ENCODE assay signal across 19 mouse cellular contexts in the genomic region with DNA sequence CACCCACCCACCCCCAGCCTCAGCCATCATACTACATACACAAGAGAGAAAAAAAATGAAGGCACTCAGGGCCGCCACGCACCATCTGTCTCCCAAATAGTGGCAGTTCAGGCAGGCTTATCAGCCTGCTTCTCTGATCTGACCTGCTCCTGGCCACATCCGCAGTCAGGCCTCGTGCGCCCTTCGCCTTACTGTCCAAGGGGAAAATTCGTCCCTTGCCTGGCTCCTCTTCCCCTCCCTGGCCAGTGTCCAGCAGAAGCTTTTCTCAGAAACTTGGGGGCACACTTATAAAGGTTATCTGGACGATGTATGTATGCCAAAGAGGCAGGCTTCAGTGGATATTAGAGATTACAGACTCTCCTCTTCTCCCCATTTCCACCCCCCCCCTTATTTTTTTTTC.
"Had no signal": no experiment of that assay in that cellular context is flagged by ENCODE, and none has a peak within 500 bp of the region (broad histone marks: within the 10 kb centered on the region; RNA-seq: fewer than 3 reads in every experiment).

No protein-coding gene starts in this region.

- DNase-seq: kidney, adult 18-20 months; kidney, postnatal 10 days; layer of hippocampus, postnatal 36 days; left cerebral cortex, postnatal 4 days; lung, adult 2 months; right cerebral cortex, postnatal 4 days; thymus, adult 2 months; thymus, postnatal 14 days; thymus, postnatal 4 days had no signal

- H3K9ac ChIP-seq: kidney, embryonic 15.5 days; limb, embryonic 12.5 days; limb, embryonic 15.5 days; midbrain, embryonic 12.5 days; midbrain, embryonic 15.5 days; neural tube, embryonic 12.5 days had no signal

- H3K27ac ChIP-seq: kidney, embryonic 15.5 days; limb, embryonic 12.5 days; limb, embryonic 15.5 days; macrophage; midbrain, embryonic 12.5 days; midbrain, embryonic 15.5 days; neural tube, embryonic 12.5 days; stomach, postnatal 0 days had no signal

- H3K9me3 ChIP-seq: kidney, embryonic 15.5 days; limb, embryonic 12.5 days; limb, embryonic 15.5 days; midbrain, embryonic 12.5 days; midbrain, embryonic 15.5 days; neural tube, embryonic 12.5 days had no signal

- H3K4me2 ChIP-seq: kidney, embryonic 15.5 days; limb, embryonic 12.5 days; limb, embryonic 15.5 days; midbrain, embryonic 12.5 days; midbrain, embryonic 15.5 days; neural tube, embryonic 12.5 days had no signal

- H3K36me3 ChIP-seq: kidney, embryonic 15.5 days; limb, embryonic 12.5 days; limb, embryonic 15.5 days; midbrain, embryonic 12.5 days; midbrain, embryonic 15.5 days; neural tube, embryonic 12.5 days had no signal

- H3K4me3 ChIP-seq: kidney, embryonic 15.5 days; limb, embryonic 12.5 days; limb, embryonic 15.5 days; midbrain, embryonic 12.5 days; midbrain, embryonic 15.5 days; neural tube, embryonic 12.5 days had no signal

- ATAC-seq: inflammation-experienced regulatory T-cells, adult 6 months; intestine, embryonic 16.5 days; midbrain, embryonic 15.5 days had no signal
